Mouse (Mus musculus) inflammation-experienced regulatory T-cells (primary cell): ENCODE measurements around the gene Qrich1. TPM values are rescaled to one million over a fixed set of nuclear protein-coding genes. Genes with fewer than 3 reads are reported as not detected.

Experiments used
- polyA plus RNA-seq, 2 experiments: library from polyadenylated mRNA; unstranded; fragments of 100-300 nt; shearing (Covaris generic); gene quantifications; one replicate each; pipeline ENCODE4 v1.2.1; 2017

The Qrich1 gene
- 100 to 1,000 TPM; 143 to 144 TPM for polyA plus RNA-seq

GRCm38 (mm10) chr9:108516380-108517251, at the start of gene Qrich1:
Gene Qrich1, plus strand, starts transcription at chr9:108516806.

GRCm38 (mm10) chr9:108479721-108480351, 36.8 kb upstream of the Qrich1 start, which contains the start of gene Lamb2:
Gene Lamb2, plus strand, starts transcription at chr9:108479736.

GRCm38 (mm10) chr9:108490559-108491285, 25.9 kb upstream of the Qrich1 start, which contains the start of gene Usp19:
Gene Usp19, plus strand, starts transcription at chr9:108490602.

GRCm38 (mm10) chr9:108507619-108508434, 8.8 kb upstream of the Qrich1 start, which contains the start of gene Qars:
Gene Qars, plus strand, starts transcription at chr9:108507706.

GRCm38 (mm10) chr9:108560227-108560841, 43.7 kb downstream of the Qrich1 start, which contains the start of gene Impdh2:
Gene Impdh2, plus strand, starts transcription at chr9:108560286.

GRCm38 (mm10) chr9:108566815-108567776, 50.5 kb downstream of the Qrich1 start, which contains the start of gene Ndufaf3:
Gene Ndufaf3, minus strand, starts transcription at chr9:108567434.

GRCm38 (mm10) chr9:108569381-108570206, 53.0 kb downstream of the Qrich1 start, which contains the start of gene Dalrd3:
Gene Dalrd3, plus strand, starts transcription at chr9:108569886.

GRCm38 (mm10) chr9:108578545-108579343, 62.1 kb downstream of the Qrich1 start, which contains the start of gene Wdr6:
Gene Wdr6, minus strand, starts transcription at chr9:108578739.

GRCm38 (mm10) chr9:108596998-108597764, 80.6 kb downstream of the Qrich1 start, which contains the start of gene P4htm:
Gene P4htm, minus strand, starts transcription at chr9:108597667.

Other genes starting within 250 kb of the Qrich1 start
- gene Nicn1, start 226.4 kb upstream of the Qrich1 start, polyA plus RNA-seq, result 1 to 10 TPM; 1.3 to 3.2 TPM
- under 1 TPM; 0.47 to 0.89 TPM for gene Amt, start 220.0 kb upstream of the Qrich1 start, polyA plus RNA-seq
- gene Rhoa, start 210.7 kb upstream of the Qrich1 start, polyA plus RNA-seq, result 100 to 1,000 TPM; 352 to 371 TPM
- 10 to 100 TPM; 13.0 to 15.4 TPM for gene Tcta, start 210.6 kb upstream of the Qrich1 start, polyA plus RNA-seq
- gene Gpx1, start 177.9 kb upstream of the Qrich1 start, polyA plus RNA-seq, result 100 to 1,000 TPM; 526 to 558 TPM
- gene Usp4, start 169.0 kb upstream of the Qrich1 start, polyA plus RNA-seq, result 100 to 1,000 TPM; 146 to 173 TPM
- gene 1700102P08Rik, start 124.0 kb upstream of the Qrich1 start, polyA plus RNA-seq, result 1 to 10 TPM; 2.6 to 3.9 TPM
- gene Ccdc36, start 88.3 kb upstream of the Qrich1 start, polyA plus RNA-seq, result 1 to 10 TPM in 1 of 2 experiments, not detected in 1; 1.8 TPM
- gene BC048562, start 80.3 kb upstream of the Qrich1 start, polyA plus RNA-seq, result not detected
- gene Ccdc71, start 56.3 kb upstream of the Qrich1 start, polyA plus RNA-seq, result 10 to 100 TPM; 41.9 to 48.2 TPM
- gene Klhdc8b, start 55.2 kb upstream of the Qrich1 start, polyA plus RNA-seq, result 1 to 10 TPM; 8.2 to 8.3 TPM
- gene Lamb2, start 37.1 kb upstream of the Qrich1 start, polyA plus RNA-seq, result 1 to 10 TPM in 1 of 2 experiments, under 1 TPM in 1; 0.57 to 4.7 TPM
- gene Usp19, start 26.2 kb upstream of the Qrich1 start, polyA plus RNA-seq, result 100 to 1,000 TPM; 116 to 142 TPM
- gene Qars, start 9.1 kb upstream of the Qrich1 start, polyA plus RNA-seq, result 100 to 1,000 TPM in 1 of 2 experiments, 10 to 100 TPM in 1; 78.1 to 104 TPM
- 10 to 100 TPM; 65.6 to 70.4 TPM for gene Impdh2, start 43.5 kb downstream of the Qrich1 start, polyA plus RNA-seq
- 10 to 100 TPM; 64.1 to 70.8 TPM for gene Ndufaf3, start 50.6 kb downstream of the Qrich1 start, polyA plus RNA-seq
- gene Dalrd3, start 53.1 kb downstream of the Qrich1 start, polyA plus RNA-seq, result 100 to 1,000 TPM; 102 to 133 TPM
- gene Wdr6, start 61.9 kb downstream of the Qrich1 start, polyA plus RNA-seq, result 10 to 100 TPM; 56.5 to 71.2 TPM
- gene P4htm, start 80.9 kb downstream of the Qrich1 start, polyA plus RNA-seq, result 10 to 100 TPM; 10.1 to 18.2 TPM
- 10 to 100 TPM; 73.3 to 80.5 TPM for gene Arih2, start 132.6 kb downstream of the Qrich1 start, polyA plus RNA-seq
- 10 to 100 TPM; 40.7 to 49.3 TPM for gene Slc25a20, start 145.3 kb downstream of the Qrich1 start, polyA plus RNA-seq
- 10 to 100 TPM; 11.9 to 32.9 TPM for gene Prkar2a, start 172.5 kb downstream of the Qrich1 start, polyA plus RNA-seq